Mouse (Mus musculus) heart, postnatal 4 days (tissue): Measurements from ENCODE around the gene Cldn19. TPM values are rescaled to one million over a fixed set of nuclear protein-coding genes. Genes with fewer than 3 reads are reported as not detected.

ENCODE experiments used
- DNase-seq: peaks from one replicate; pipeline ENCODE4 v3.0.0; 2021
- total RNA-seq, 2 experiments: library from RNA; stranded (reverse); gene quantifications; 2 replicates each; pipeline ENCODE4 v1.2.3; 2021

Gene Cldn19
- total RNA-seq, 2 experiments from 2014 or later, result 0.17 to 1.2 TPM

- no peak for DNase-seq
These were observed 45.5 kb downstream of the Cldn19 start for GRCm38 (mm10) chr4:119300761-119301160.

- DNase-seq, result no peak
These were observed 46.6 kb downstream of the Cldn19 start for GRCm38 (mm10) chr4:119301777-119302176.

- DNase-seq, result no peak
These were observed 48.1 kb downstream of the Cldn19 start for GRCm38 (mm10) chr4:119303291-119303690.

- DNase-seq, result no peak
These were observed 50.2 kb downstream of the Cldn19 start for GRCm38 (mm10) chr4:119305418-119305817.

Other genes with a start within 250 kb of the Cldn19 start
- gene Slc2a1, start 146.7 kb upstream of the Cldn19 start, total RNA-seq, result 10 to 100 TPM; 15.2 to 16.2 TPM
- 10 to 100 TPM; 13.2 to 17.7 TPM for gene Zfp691, start 81.2 kb upstream of the Cldn19 start, total RNA-seq
- gene Ermap, start 65.4 kb upstream of the Cldn19 start, total RNA-seq, result under 1 TPM; 0.21 to 0.32 TPM
- 10 to 100 TPM; 42.8 to 43.2 TPM for gene Svbp, start 60.1 kb upstream of the Cldn19 start, total RNA-seq
- not detected for gene Tmem269, start 37.2 kb upstream of the Cldn19 start, total RNA-seq
- 10 to 100 TPM; 19.9 to 21.0 TPM for gene AU022252, start 22.7 kb upstream of the Cldn19 start, total RNA-seq
- 10 to 100 TPM; 25.1 to 27.2 TPM for gene P3h1, start 22.5 kb upstream of the Cldn19 start, total RNA-seq
- gene Ybx1, start 39.2 kb downstream of the Cldn19 start, total RNA-seq, result 100 to 1,000 TPM; 784 to 817 TPM
- gene Ppih, start 65.1 kb downstream of the Cldn19 start, total RNA-seq, result 10 to 100 TPM; 18.4 to 23.0 TPM
- 1 to 10 TPM in 1 of 2 experiments, under 1 TPM in 1; 0.99 to 1.4 TPM for gene Ccdc30, start 160.1 kb downstream of the Cldn19 start, total RNA-seq
- gene Ppcs, start 167.0 kb downstream of the Cldn19 start, total RNA-seq, result 10 to 100 TPM; 12.2 to 12.4 TPM
- gene Zmynd12, start 167.4 kb downstream of the Cldn19 start, total RNA-seq, result not detected
- 1 to 10 TPM; 4.3 to 5.8 TPM for gene Rimkla, start 237.2 kb downstream of the Cldn19 start, total RNA-seq